Mouse (Mus musculus): Measurements from ENCODE around the gene Plod2.

Plod2 gene

DNA sequence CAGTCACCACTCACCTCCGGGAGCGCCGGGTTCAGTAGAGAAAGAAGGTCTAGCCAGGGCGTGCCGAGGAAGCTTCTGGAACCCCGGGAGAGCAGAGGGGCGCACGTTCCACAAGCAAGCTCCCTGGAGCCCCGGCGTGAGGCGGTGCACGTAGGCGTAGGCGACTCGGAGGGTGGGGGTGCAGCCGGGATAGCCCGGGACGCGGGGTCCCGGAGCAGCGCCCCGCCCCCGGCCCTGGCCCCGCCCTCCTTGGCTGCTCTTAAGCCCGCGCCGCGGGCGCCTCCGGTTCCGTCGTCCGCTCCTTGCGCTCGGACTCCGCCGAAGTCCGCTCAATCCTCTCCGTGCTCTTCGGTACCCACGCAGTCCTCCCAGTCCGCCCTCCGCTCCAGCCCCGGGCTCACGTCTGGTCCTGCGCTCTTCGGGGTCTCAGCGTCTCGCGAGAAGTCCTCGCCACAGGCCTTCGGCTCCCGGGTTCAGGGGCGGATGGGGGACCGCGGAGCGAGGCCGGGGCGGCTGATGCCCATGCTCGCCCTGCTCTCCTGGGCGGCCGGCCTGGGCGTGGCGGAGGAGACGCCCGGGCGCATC is at the start of gene Plod2:
TSS of gene Plod2 (plus strand) at position 247 of the 585 bp plus-strand sequence.
- peak; percentile 22 for DNase-seq

DNA sequence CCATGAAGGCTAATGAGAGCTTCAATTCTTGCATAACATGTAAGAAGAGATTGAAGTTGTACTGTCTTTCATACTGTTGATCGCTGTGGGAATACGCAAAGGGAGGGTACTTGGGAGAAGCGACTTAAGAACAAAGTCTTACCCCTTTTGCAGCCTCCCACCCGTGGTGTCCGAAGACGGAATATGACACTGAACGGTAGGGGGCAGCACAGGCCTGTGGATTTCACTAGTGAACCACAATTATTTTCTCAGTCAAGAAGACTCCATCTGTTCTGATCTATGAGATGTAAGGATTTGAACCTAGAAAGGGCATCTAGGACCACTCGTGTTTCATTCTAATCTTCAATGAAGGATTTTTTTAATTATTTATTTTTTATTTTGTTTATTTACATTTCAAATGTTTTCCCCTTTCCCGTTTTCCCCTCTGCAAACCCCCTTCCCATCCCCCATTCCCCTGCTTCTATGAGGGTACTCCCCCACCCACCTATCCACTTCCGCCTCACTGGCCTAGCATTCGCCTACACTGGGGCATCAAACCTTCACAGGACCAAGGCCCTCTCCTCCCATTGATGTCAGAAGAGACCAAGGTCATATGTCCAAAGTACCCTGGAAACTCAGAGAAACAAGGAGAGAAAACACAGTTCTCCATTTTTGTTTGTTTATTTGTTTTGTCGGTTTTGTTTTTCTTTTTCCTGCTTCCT is 42.2 kb upstream of the Plod2 start:
- DNase-seq: peak; percentile 43

DNA sequence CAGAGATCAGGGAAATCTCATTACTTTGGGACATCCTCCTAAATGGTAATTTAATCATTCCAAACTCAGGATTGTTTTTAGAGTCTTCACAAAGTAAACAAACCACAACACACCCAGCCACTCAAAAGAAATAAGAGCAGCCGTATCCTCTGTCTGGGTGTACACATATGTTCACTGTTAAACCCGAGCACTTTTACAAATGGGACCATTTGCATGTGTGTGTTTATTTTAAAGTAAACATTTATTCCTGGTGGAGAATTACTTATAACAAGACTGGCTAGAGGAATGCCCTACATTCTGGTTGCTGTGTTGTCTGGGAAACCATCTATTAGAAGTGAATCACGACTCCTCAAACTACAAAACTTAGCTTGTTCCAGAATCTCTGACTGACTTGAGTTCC is 37.8 kb upstream of the Plod2 start:
- no peak for DNase-seq

DNA sequence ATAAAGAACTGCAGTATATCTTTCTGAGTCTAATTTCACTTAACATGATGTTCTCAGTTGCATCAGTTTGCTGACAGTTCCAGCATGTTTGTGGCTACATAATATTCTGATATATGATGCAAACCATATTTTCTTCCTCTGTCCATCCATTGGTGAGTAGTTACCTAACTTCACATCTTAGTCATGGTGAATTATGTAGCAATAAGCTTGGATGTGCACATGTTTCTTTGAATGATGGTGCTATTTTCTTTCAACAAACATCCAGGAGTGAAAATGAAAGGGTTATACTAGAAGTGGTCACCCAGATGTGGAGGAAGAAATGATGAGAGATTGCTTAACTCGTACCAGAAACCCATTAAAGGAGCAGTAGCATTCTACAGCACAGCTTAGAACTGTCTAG is 37.1 kb upstream of the Plod2 start:
- DNase-seq: no peak

DNA sequence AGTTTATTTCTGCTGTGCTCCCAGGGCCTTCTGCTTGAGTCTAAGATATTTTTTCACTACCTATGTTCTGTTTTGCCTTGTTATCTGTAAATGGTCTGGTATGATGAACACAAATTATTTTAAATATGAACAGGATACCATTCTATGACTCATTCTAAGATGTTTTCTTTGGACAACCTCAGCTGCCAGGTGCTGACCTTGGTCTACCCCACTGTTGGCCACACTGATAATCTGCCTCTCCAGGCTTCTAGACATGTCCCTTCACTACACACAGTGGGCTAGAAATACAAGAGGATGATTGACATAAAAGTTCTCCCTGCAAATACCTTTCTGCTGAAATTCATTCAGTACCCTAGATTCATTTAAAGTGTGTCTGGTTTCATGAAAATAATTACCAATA is 30.3 kb upstream of the Plod2 start:
- no peak for DNase-seq

DNA sequence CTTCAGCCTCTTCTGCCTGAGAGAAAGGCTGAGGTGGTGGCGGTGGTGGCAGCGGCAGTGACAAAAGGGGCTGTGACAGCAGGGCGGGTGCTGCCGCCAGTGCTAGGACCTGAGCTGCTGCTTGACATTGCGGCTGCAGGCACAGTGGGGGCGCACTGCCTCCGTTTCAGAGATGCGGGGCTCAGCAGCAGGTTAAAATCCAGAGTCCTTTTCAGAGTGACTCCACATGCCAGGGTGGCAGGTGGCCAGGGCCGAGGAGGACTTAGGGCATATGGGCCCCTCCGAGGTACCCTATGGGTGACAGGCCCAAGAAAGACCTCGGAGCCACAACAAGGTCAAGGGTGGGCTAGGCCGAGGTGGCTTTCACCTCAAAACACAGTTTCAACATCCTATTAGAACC is 25.0 kb upstream of the Plod2 start:
- DNase-seq: no peak

DNA sequence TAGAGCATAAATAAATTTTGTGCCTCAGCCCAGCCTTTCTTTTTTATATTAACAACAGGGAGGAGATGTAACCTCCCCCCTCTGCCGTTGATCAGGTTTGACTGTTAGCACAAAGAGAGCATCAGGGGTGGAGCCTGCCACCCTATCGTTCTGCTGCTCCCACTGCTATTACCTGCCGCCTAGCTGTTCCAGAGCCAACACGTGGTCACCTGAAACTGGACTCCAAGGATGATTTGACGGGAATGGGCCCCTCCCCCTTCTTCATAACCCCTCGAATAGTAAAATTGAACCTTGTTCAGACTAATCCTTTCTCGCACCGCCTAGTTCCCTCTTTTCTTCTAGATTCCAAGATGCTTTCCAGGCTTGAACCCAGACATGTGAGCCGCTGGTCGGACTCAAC is 21.3 kb upstream of the Plod2 start:
- DNase-seq: no peak

DNA sequence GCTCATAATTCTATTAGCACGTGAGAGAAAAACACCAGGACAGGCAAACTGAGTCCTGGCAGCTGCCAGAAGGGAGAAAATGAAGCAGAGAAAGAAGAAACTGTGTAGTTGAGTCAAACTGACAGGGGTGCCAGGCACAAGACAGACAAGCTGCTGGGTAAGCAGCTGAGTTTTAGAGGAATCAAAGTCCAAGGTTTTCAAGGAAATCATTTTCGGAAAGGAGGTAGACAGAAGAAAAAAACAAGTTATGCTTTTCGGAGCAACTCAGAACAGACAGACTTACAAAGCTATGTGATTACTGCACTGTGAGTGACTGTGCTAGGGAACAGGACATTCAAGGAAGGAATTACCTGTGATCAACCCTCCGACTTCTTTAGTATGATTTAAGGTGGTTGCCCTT is 17.5 kb upstream of the Plod2 start:
- DNase-seq: no peak

DNA sequence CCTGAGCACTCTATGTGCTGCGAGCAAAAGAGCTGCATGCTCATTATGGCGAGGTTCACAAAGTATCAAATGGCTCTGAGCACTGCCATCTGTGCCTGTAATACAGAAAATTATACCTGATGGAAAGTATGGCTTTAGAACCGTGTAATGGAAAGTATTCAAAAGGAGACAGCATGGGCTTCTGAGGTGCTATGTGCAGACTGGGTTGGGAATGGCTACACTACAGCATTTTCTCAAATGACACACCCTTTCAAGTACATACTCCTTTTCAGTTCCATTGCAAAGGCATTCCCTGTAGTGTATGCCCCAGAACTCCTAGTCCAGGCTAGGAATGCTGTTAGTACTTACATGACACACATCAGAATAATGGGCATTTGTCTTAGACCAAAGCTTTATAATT is 12.0 kb upstream of the Plod2 start:
- DNase-seq: no peak

DNA sequence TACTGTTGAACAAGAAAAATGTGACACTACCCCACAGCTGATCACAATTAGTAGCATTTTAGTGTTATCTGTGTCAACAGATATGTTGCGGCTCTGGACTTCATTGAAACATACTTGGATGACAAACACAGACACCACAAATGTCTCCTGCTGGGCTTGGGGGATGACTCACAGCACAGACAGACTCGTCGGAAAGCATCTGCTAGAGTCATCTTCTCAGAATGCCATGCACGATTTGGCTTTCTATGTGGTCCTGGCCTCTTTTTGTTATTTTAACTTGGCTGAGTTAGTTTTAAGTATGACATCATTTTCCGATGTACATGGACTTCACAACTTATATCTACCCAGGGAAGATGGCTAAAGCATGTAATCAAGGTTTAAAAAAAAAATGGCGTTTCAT is 4.3 kb upstream of the Plod2 start:
- DNase-seq: no peak

DNA sequence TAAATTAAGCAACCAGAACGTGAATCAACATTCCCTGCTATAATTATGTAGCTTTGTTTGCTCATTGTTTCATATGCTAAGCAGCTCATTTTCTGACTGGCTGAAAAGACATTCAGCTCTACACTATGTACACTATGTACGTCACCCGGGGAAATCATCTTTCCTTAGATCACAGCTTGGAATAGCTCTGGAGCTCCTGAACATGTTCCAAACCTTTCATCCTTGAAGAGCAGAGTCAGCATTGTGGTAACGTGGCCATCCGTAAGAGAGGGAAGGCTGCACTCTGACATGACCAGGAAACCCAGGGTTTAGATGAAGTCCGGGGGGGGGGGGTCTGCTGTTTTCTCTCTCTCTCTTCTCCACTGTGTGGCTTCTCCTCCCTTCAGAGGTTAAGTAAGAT is 3.8 kb upstream of the Plod2 start:
- no peak for DNase-seq

DNA sequence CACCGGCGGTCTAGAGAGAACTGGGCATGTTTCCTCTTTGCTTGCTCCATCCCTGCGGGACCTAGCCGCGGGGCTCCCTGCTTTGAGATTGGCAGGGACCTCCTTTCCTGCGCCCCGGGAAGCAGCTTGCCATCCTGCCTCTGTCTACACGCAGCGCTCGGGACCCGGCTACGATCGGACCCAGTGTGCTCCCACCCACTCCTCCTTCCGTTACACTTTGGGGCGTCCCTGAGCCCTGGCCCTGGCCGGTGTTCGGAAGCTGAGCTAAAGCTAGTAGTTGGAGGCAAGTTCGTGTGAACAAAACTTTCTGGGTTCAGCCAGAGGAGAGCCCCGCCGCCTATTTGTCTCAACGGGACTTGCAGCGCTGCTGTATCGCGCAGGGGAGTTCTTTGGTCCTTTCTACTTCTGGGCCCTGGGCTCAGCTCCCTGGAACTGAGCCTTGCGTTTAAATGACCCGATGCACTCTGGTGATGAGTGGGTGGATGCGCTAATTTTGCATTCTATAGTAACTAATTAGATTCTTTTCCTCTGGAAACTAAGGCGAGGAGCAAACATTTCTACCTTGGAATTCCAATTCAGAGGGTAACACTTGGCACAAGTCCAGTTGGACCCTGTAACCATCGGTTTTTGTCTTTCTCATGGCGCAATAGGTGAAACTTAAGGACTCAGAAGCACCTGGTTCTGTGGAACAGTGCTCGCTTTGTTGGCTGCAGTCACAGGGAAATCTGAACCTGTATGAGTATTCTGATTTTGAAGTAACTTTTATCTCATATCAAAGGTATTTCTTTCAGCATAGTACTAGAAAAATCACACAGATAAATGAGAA is 781 bp downstream of the Plod2 start:
- DNase-seq: no peak

DNA sequence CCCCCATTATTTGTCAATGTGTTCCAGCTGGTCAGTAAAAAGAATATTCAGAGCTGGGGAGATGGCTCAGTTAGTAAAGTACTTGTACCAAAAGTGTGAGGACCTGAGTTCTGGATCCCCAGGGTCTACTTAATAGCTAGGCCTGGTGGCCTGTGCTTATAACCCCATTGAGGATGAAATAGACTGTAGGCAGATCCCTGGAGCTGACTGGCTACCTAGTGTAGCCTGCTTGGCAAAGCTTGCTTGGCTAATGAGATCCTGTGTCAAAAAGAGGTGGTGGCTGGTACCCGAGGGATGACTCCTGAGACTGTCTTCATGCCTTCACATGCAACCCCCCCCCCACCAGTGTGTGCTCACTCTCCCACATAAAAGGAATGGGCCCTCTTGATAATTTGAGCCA is 2.1 kb downstream of the Plod2 start:
- DNase-seq: no peak

DNA sequence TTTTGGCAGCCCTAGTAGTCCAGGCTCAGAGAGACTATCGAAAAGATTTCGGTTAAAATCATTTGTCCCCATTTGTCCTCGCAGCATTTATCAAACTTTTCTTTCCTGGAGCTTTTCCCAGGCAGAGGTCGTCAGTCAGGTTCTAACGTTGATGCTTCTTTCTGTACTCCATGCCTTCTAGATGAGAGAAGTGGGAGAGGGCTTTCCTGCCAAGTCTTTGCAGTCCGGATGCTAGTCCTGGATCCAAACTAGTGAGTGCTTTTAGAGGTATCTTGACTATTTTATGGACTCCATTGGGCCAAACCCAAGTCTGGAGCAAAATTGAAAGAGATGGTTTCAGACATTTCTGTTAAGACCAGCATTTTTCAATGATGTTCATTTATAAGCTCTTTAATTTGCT is 3.0 kb downstream of the Plod2 start:
- DNase-seq: no peak

DNA sequence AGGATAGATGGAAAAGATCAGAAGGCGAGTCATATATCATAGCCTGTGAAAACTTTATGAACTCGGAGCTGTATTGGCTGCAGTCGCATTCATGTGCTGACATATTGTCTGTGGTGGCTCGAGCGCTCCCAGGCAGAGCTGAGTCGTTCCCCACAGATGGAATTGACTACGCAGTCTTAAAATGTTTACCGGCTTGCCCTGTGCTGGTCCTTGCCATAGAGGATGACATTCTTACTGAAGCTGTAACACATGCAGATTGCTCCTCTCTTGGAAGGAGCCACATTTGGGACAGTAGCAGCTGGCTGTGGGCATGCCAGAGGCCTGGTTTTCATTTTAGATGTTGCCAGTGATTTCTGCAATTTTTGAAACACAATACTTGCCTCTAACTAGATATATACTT is 4.4 kb downstream of the Plod2 start:
- DNase-seq: no peak

DNA sequence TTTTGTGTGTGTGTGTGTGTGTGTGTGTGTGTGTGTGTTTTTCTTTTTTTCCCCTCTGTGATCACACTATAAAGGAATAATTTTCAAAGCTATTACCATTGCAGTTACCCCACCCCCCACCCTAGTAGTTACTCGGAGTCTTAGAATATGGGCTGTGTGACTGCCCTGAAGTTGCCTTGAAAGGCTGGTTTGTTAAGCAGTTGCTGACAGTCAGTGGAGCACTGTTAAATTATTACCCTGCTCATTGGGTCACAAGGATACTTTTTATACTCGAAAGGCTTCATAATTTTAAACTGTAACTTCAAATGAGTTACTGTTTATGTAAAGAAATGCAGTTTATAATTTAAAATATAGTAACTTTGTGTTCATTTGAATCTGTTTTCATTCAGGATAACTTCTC is 5.1 kb downstream of the Plod2 start:
- no peak for DNase-seq

DNA sequence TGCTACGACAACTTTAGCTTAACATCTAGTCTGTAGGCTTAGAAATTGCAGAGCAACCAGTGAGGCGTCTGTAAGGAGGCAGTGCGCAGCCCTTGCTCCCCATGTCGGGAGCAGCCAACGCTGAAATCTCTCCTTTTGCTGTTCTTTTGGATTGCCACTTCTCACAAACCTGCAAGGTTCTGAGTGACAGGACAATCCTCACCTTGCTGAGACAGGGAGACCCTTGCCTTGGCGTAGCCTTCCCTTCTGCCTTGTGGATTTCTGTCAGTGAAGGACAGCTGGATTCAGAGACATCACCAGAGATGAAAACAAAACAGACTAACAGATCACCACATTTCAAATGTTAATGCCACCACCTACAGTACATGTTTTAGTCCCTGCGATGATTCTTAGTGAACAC is 5.8 kb downstream of the Plod2 start:
- DNase-seq: no peak

DNA sequence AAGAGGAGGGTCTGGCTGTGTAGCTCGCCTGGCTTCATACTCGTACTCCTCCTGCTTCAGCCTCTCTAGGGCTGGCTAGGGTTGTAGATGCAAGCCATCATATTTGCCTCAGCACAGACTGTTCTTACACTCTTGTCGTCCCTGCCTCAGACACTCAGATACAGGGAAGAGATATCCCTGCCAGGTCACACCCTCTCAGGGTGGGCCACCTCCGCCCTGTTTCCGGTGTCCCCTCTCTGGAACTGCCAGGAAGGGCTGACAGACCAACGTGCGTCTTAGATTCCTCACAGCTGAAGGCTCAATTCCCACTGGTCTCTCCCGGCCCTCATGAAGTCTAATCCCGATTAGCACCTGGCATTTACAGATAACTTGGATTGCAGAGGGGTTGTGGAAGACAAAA is 6.6 kb downstream of the Plod2 start:
- no peak for DNase-seq

DNA sequence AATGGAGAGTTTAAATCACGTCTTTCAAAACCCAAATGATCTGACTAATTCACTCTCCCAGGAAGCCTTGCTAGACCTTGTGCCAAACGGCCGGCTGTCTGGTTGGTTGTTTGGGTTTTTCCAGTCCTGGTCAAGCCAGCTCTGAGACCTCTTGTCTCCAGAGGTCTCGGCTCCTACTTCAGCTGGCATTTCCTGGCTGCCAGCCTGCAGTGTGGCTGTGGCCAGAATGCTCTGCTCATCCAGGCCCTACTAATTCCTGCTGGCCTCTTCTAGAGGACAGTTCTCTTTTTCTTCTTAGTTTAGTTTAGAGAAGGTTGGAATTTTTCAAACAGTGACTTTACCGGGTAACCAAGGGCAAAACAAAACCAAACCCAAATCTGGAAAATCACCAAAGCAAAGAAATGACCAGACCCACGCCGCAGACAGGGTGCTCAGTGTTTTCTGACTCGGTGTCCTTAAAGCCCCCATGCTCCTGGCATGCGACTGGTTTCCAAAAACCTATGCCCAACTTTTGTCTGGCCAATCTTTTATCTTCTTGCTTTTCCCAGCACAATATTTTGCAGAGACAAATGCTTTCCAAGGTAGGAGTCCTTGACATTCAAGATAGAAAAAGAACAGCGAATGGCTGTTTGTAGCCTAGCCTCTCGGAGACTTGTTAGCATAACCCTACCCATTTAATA is 7.9 kb downstream of the Plod2 start:
- DNase-seq: peak; percentile 37

DNA sequence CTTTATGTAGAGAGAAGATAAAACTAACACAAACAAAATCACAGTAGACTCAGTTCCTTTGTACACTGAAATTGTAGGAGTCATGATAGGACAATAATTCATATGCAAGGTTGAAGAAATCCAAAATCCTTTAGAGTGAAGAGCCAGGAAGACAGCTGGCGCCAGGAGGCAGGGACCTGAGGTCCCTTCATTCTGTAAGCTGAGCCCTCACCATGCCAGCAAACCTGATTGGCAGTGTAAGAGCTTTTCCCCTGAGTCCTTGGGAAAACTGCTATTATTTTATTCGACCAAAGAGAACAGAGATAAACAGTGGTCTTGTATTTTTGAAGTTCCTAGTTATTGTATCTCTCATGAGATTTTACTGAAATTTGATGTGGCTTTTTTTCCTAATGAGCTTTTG is 9.0 kb downstream of the Plod2 start:
- no peak for DNase-seq

DNA sequence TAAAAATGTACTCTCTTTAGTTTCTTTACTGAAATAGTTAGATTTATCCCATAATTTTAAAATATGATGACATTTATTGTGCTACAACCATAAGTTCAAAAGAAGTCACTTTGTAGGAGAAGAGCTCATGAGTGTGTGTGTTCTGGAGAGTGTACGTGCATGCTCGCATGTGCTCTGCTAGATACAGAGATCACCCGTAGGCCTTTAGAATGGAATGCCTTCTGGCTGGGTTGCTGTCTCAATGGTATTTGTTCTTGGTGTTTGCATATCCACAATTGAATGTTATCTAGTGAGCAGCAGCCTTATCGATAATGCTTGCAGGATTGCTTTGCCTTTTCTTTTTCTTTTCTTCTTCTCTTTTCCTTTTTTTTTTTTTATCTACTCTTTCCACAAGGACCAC is 9.6 kb downstream of the Plod2 start:
- no peak for DNase-seq

DNA sequence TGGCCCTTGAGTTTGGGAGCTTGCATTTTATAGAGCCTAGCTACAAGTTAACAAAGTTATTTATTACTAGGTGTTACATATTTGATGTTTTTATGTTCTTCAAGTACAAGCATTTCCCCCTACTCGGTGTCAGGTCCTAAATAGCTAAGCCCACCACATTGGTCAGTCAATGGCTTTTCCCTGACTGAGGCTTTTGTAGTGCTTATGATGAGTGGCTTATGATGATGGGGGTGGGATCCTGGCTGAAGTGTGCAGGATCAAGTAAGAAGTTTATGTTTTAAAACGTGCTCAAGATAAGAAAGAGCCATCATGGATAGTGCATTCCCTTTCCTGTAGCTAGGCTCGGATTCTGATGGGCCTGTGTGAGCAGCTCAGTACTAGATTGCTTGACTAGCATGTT is 10.7 kb downstream of the Plod2 start:
- DNase-seq: no peak
